Mouse (Mus musculus) ES-Bruce4 (cell line): ENCODE measurements at regions not wholly inside any gene's neighbourhood (a gene's known extent, or its start where the extent isn't known, plus 50 kb on each side); places are given as distances from the start of the nearest gene placed in this dataset.

ENCODE experiments used
- H3K27ac ChIP-seq: 2 replicates; pipeline ENCODE4 v1.5.1; 2012; ENCODE audit warnings: low read length, inconsistent platforms; ENCODE audit not compliant: insufficient read depth
- H3K27me3 ChIP-seq: 2 replicates; pipeline ENCODE4 v1.6.1; 2012; ENCODE audit warnings: mild to moderate bottlenecking, low read length, inconsistent platforms; ENCODE audit not compliant: control insufficient read depth, poor library complexity, insufficient read depth, severe bottlenecking
- H3K36me3 ChIP-seq: 2 replicates; pipeline ENCODE4 v1.6.1; 2012; ENCODE audit warnings: inconsistent platforms, mild to moderate bottlenecking, low read length, moderate library complexity; ENCODE audit not compliant: control insufficient read depth, poor library complexity, insufficient read depth, severe bottlenecking
- H3K4me1 ChIP-seq: one replicate; pipeline ENCODE4 v1.8.1; 2011; ENCODE audit warnings: low read length; ENCODE audit not compliant: control insufficient read depth, insufficient read depth
- H3K4me3 ChIP-seq: 2 replicates; pipeline ENCODE4 v1.5.1; 2011; ENCODE audit warnings: low read depth, mild to moderate bottlenecking, low read length
- H3K9ac ChIP-seq: 2 replicates; pipeline ENCODE4 v1.6.1; 2012; ENCODE audit warnings: low read depth, mild to moderate bottlenecking, inconsistent platforms; ENCODE audit not compliant: poor library complexity, severe bottlenecking
- H3K9me3 ChIP-seq: replicated peaks from 2 replicates; pipeline ENCODE4 v1.6.1; 2012; ENCODE audit warnings: mild to moderate bottlenecking, low read length, inconsistent platforms; ENCODE audit not compliant: control insufficient read depth, poor library complexity, insufficient read depth, severe bottlenecking
- CTCF ChIP-seq: IDR thresholded peaks from one replicate; pipeline ENCODE4 v1.8.1; 2011; ENCODE audit warnings: low read depth, low read length
- EP300 ChIP-seq: IDR thresholded peaks from 2 replicates; pipeline ENCODE4 v1.6.1; 2011; ENCODE audit warnings: low read depth, low read length; ENCODE audit not compliant: insufficient read depth
- POLR2A ChIP-seq: IDR thresholded peaks from one replicate; pipeline ENCODE4 v1.8.1; 2011; ENCODE audit warnings: low read length; ENCODE audit not compliant: insufficient read depth

DNA sequence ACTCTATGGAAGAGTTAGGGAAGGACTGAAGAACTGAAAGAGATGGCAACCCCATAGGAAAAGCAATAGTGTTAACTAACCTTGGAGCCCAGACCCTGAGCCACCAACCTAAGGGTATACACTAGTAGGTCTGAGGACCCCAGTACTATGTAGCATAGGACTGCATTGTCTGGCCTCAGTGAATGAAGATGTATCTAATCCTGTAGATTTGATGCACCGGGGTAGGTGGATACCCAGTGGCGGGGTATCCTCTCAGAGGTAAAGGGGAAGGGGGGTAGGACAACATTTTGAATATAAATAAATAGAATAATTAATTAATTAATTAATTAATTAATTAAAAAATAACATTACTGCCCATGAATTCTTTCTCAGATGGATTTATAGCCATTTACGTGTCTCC lies 387.9 kb upstream of the 4921530L21Rik start:
- Histone ChIP-seq H3K9ac (no peak overlapping the region), H3K4me3 (no peak overlapping the region), H3K9me3 (no peaks in the 10 kb centered on the region), H3K36me3 (no peaks in the 10 kb centered on the region), H3K4me1 (no peaks in the 10 kb centered on the region), H3K27ac (no peak overlapping the region), H3K27me3 (no peaks in the 10 kb centered on the region)
- no peak for TF ChIP-seq CTCF
- TF ChIP-seq EP300, result no peak
- TF ChIP-seq POLR2A, result no peak

GRCm38 (mm10) chr14:95493958-95494357 lies 387.1 kb upstream of the 4921530L21Rik start:
- H3K4me1 ChIP-seq, result no peaks in the 10 kb centered on the region
- H3K9ac ChIP-seq, result no peak overlapping the region
- no peaks in the 10 kb centered on the region for H3K27me3 ChIP-seq
- no peaks in the 10 kb centered on the region for H3K36me3 ChIP-seq
- no peaks in the 10 kb centered on the region for H3K9me3 ChIP-seq
- TF ChIP-seq CTCF (no peak), POLR2A (no peak), EP300 (no peak)
- no peak overlapping the region for H3K27ac ChIP-seq
- no peak overlapping the region for H3K4me3 ChIP-seq

DNA sequence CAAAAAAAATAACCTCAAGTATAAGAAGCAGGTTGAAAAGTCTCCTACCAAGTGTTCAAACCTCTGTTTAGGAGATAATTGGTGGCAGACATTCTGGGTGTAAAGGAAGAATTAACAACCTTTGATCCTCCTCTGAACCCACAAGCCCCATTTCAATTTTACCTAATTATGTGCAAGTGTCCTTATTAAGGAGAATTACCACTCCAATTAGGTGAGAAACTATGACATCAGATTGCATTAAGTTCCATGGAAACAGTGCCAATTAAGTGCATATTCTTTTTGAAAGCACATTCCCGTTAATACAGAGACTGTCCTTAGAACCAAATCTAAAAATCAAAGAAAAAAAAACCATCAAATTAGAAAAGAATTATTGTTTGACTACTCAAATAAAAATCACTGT lies 366.0 kb upstream of the 4921530L21Rik start:
- H3K9ac ChIP-seq, result no peak overlapping the region
- TF ChIP-seq CTCF, result no peak

GRCm38 (mm10) chr14:95518837-95519236 lies 362.2 kb upstream of the 4921530L21Rik start:
- H3K9me3 ChIP-seq, result no peaks in the 10 kb centered on the region
- no peak overlapping the region for H3K9ac ChIP-seq
- no peak for TF ChIP-seq POLR2A
- TF ChIP-seq EP300, result no peak
- no peak for TF ChIP-seq CTCF
- no peaks in the 10 kb centered on the region for H3K27me3 ChIP-seq
- no peaks in the 10 kb centered on the region for H3K36me3 ChIP-seq
- H3K27ac ChIP-seq, result no peak overlapping the region
- H3K4me3 ChIP-seq, result no peak overlapping the region
- H3K4me1 ChIP-seq, result no peaks in the 10 kb centered on the region

More for the DNA sequence above, 366.0 kb upstream of the 4921530L21Rik start:
- Histone ChIP-seq H3K4me3 (no peak overlapping the region), H3K4me1 (no peaks in the 10 kb centered on the region), H3K27me3 (no peaks in the 10 kb centered on the region), H3K9me3 (no peaks in the 10 kb centered on the region), H3K27ac (no peak overlapping the region), H3K36me3 (no peaks in the 10 kb centered on the region)

- no peaks in the 10 kb centered on the region for H3K4me1 ChIP-seq
- TF ChIP-seq POLR2A (no peak), CTCF (no peak), EP300 (no peak)
- no peak overlapping the region for H3K4me3 ChIP-seq
- H3K27me3 ChIP-seq, result no peaks in the 10 kb centered on the region
- no peak overlapping the region for H3K9ac ChIP-seq
- no peaks in the 10 kb centered on the region for H3K9me3 ChIP-seq
- H3K27ac ChIP-seq, result no peak overlapping the region
- no peaks in the 10 kb centered on the region for H3K36me3 ChIP-seq
Observed at GRCm38 (mm10) chr14:95543863-95544262, 337.2 kb upstream of the 4921530L21Rik start.

DNA sequence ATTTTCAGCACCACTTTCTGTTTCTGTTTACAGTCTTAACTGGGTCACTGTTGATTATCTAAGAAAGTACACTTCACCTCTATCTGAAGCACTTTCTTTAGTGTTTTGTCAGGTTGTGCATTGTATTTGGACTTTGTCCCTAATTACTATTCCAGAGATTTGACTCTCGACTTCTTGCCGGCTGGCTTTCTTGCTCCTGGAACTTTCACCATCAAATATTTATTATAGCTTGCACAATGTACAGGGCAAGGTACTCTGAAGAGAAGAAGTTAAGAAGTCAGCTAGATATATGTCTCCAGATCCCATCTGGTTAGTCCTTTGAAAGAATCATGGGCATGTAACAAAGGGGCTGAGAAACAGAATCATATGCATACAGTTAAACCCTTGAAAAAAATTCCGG lies 290.0 kb upstream of the 4921530L21Rik start:
- H3K27me3 ChIP-seq, result no peaks in the 10 kb centered on the region
- H3K9me3 ChIP-seq, result no peaks in the 10 kb centered on the region
- H3K36me3 ChIP-seq, result no peaks in the 10 kb centered on the region
- H3K4me3 ChIP-seq, result no peak overlapping the region
- no peak overlapping the region for H3K9ac ChIP-seq
- no peaks in the 10 kb centered on the region for H3K4me1 ChIP-seq
- no peak for TF ChIP-seq CTCF
- no peak for TF ChIP-seq EP300
- no peak for TF ChIP-seq POLR2A
- H3K27ac ChIP-seq, result no peak overlapping the region
